Mouse (Mus musculus): Measurements from ENCODE around the gene Podxl2.
A peak's percentile ranks its signal among the peaks of the same experiment; 100 is the strongest.

Podxl2 gene

GRCm38 (mm10) chr6:88874868-88875508 lies at the start of gene Podxl2:
Gene Podxl2, minus strand, starts transcription at chr6:88875044.
- DNase-seq: peak; percentile 70

GRCm38 (mm10) chr6:88918802-88919201 lies 44.0 kb upstream of the Podxl2 start:
- no peak for DNase-seq

GRCm38 (mm10) chr6:88916153-88916552 lies 41.3 kb upstream of the Podxl2 start:
- DNase-seq: peak; percentile 67

- no peak for DNase-seq
These were observed 40.7 kb upstream of the Podxl2 start for GRCm38 (mm10) chr6:88915510-88915909.

- DNase-seq: no peak
These were observed 40.0 kb upstream of the Podxl2 start for GRCm38 (mm10) chr6:88914799-88915198.

- no peak for DNase-seq
These were observed 38.6 kb upstream of the Podxl2 start for GRCm38 (mm10) chr6:88913440-88913839.

- DNase-seq: no peak
These were observed 38.2 kb upstream of the Podxl2 start for GRCm38 (mm10) chr6:88913022-88913421.

- DNase-seq: no peak
These were observed 34.3 kb upstream of the Podxl2 start for GRCm38 (mm10) chr6:88909151-88909550.

- peak; percentile 67 for DNase-seq
These were observed 31.7 kb upstream of the Podxl2 start for GRCm38 (mm10) chr6:88906369-88907108.

GRCm38 (mm10) chr6:88905042-88905441 lies 30.2 kb upstream of the Podxl2 start:
- DNase-seq: no peak

- no peak for DNase-seq
These were observed 29.7 kb upstream of the Podxl2 start for GRCm38 (mm10) chr6:88904456-88904974.

- no peak for DNase-seq
These were observed 28.9 kb upstream of the Podxl2 start for GRCm38 (mm10) chr6:88903708-88904107.

GRCm38 (mm10) chr6:88901947-88902820 lies 27.3 kb upstream of the Podxl2 start, which contains the start of gene Tpra1:
Gene Tpra1, plus strand, starts transcription at chr6:88902251.
- peak; percentile 95 for DNase-seq

- peak; percentile 26 for DNase-seq
These were observed 26.6 kb upstream of the Podxl2 start for GRCm38 (mm10) chr6:88901471-88901870.

- DNase-seq: no peak
These were observed 24.8 kb upstream of the Podxl2 start for GRCm38 (mm10) chr6:88899628-88900027.

- DNase-seq: no peak
These were observed 24.2 kb upstream of the Podxl2 start for GRCm38 (mm10) chr6:88899086-88899485.

- peak; percentile 97 for DNase-seq
These were observed 23.7 kb upstream of the Podxl2 start, which contains the start of gene Mcm2 for GRCm38 (mm10) chr6:88898534-88899048. Gene Mcm2, minus strand, starts transcription at chr6:88898780.

- DNase-seq: no peak
These were observed 22.4 kb upstream of the Podxl2 start for GRCm38 (mm10) chr6:88897246-88897645.

GRCm38 (mm10) chr6:88895943-88896342 lies 21.1 kb upstream of the Podxl2 start:
- no peak for DNase-seq

GRCm38 (mm10) chr6:88893559-88893958 lies 18.7 kb upstream of the Podxl2 start:
- DNase-seq: peak; percentile 79

- DNase-seq: no peak
These were observed 16.0 kb upstream of the Podxl2 start for GRCm38 (mm10) chr6:88890832-88891231.

GRCm38 (mm10) chr6:88889410-88890042 lies 14.7 kb upstream of the Podxl2 start:
- no peak for DNase-seq
